Mouse (Mus musculus) MEL (cell line): ENCODE results near the gene Kcng3. TPM values are rescaled to one million over a fixed set of nuclear protein-coding genes. Genes with fewer than 3 reads are reported as not detected.

Experiments
- DNase-seq: peaks from one replicate; pipeline ENCODE4 v3.0.0; 2011; ENCODE audit warnings: low read depth, low spot score
- H3K27ac ChIP-seq: 2 replicates; pipeline ENCODE4 v1.5.1; 2012; ENCODE audit warnings: low read depth, mild to moderate bottlenecking, control low read depth, low read length, moderate library complexity; ENCODE audit not compliant: control insufficient read depth
- H3K27me3 ChIP-seq, 2 experiments: fragments of 150-350 bp in 1 of 2; sonication (generic) in 1 of 2; 2 replicates each; pipeline ENCODE4 v1.6.1; 2012; ENCODE audit warnings: low read length in 2 of 2, mild to moderate bottlenecking in 2 of 2, improper control_type of control experiment in 1 of 2, moderate library complexity in 1 of 2; ENCODE audit not compliant: insufficient read depth in 2 of 2, control insufficient read depth in 1 of 2
- H3K36me3 ChIP-seq, 2 experiments: 2 replicates each; pipeline ENCODE4 v1.6.1; 2012 to 2014; ENCODE audit warnings: low read length in 2 of 2, improper control_type of control experiment in 1 of 2, inconsistent platforms in 1 of 2, mild to moderate bottlenecking in 1 of 2; ENCODE audit not compliant: insufficient read depth in 2 of 2, control insufficient read depth in 1 of 2
- H3K4me1 ChIP-seq, 2 experiments: fragments of 150-350 bp in 1 of 2; sonication (generic) in 1 of 2; 2 replicates each; pipeline ENCODE4 v1.6.1; 2012; ENCODE audit warnings: low read length in 2 of 2, improper control_type of control experiment in 1 of 2, mild to moderate bottlenecking in 1 of 2; ENCODE audit not compliant: insufficient read depth in 2 of 2, control insufficient read depth in 1 of 2
- H3K4me3 ChIP-seq, 2 experiments: fragments of 150-350 bp in 1 of 2; sonication (generic) in 1 of 2; 2 replicates each; pipeline ENCODE4 v1.5.1; 2012; ENCODE audit warnings: low read depth in 2 of 2, low read length in 2 of 2, mild to moderate bottlenecking in 2 of 2, moderate library complexity in 2 of 2, control low read depth in 1 of 2, improper control_type of control experiment in 1 of 2; ENCODE audit not compliant: control insufficient read depth in 1 of 2, insufficient read depth in 1 of 2
- H3K79me2 ChIP-seq: 2 replicates; pipeline ENCODE4 v1.6.1; 2012; ENCODE audit warnings: mild to moderate bottlenecking, low read length, moderate library complexity; ENCODE audit not compliant: control insufficient read depth, poor library complexity, insufficient read depth
- H3K9ac ChIP-seq: 2 replicates; pipeline ENCODE4 v1.6.1; 2012; ENCODE audit warnings: low read depth, mild to moderate bottlenecking, control low read depth, low read length, moderate library complexity; ENCODE audit not compliant: control insufficient read depth, poor library complexity, severe bottlenecking
- H3K9me3 ChIP-seq: fragments of 150-350 bp; sonication (generic); replicated peaks from 2 replicates; pipeline ENCODE4 v1.6.1; 2012; ENCODE audit warnings: mild to moderate bottlenecking, low read length, improper control_type of control experiment, moderate library complexity; ENCODE audit not compliant: insufficient read depth
- BHLHE40 ChIP-seq: IDR thresholded peaks from 2 replicates; pipeline ENCODE4 v1.6.1; 2012; ENCODE audit warnings: low read depth, mild to moderate bottlenecking, inconsistent platforms, low read length, improper control_type of control experiment, borderline replicate concordance
- CHD1 ChIP-seq: IDR thresholded peaks from 2 replicates; pipeline ENCODE4 v1.6.1; 2012; ENCODE audit warnings: low read depth, mild to moderate bottlenecking, inconsistent platforms, low read length, improper control_type of control experiment
- ELF1 ChIP-seq: IDR thresholded peaks from 2 replicates; pipeline ENCODE4 v1.6.1; 2014; ENCODE audit warnings: low read depth, mild to moderate bottlenecking, inconsistent platforms, low read length, improper control_type of control experiment, moderate library complexity
- HCFC1 ChIP-seq: IDR thresholded peaks from 2 replicates; pipeline ENCODE4 v1.6.1; 2012; ENCODE audit warnings: low read depth, mild to moderate bottlenecking, inconsistent platforms, low read length, improper control_type of control experiment, moderate library complexity
- JUND ChIP-seq: IDR thresholded peaks from 2 replicates; pipeline ENCODE4 v1.6.1; 2011; ENCODE audit warnings: low read depth, mild to moderate bottlenecking, improper control_type of control experiment, low read length
- KAT2A ChIP-seq: conservative IDR thresholded peaks from 2 replicates; pipeline ENCODE4 v1.6.1; 2012; ENCODE audit warnings: low read depth, low read length, improper control_type of control experiment, inconsistent platforms
- MAFK ChIP-seq: IDR thresholded peaks from 2 replicates; pipeline ENCODE4 v1.6.1; 2011; ENCODE audit warnings: low read depth, mild to moderate bottlenecking, low read length, improper control_type of control experiment, borderline replicate concordance
- MAX ChIP-seq: IDR thresholded peaks from 2 replicates; pipeline ENCODE4 v1.6.1; 2011; ENCODE audit warnings: low read length, improper control_type of control experiment
- MAZ ChIP-seq: IDR thresholded peaks from 2 replicates; pipeline ENCODE4 v1.6.1; 2012; ENCODE audit warnings: low read depth, mild to moderate bottlenecking, inconsistent platforms, low read length, improper control_type of control experiment
- MYB ChIP-seq: IDR thresholded peaks from 2 replicates; pipeline ENCODE4 v1.6.1; 2011; ENCODE audit warnings: mild to moderate bottlenecking, low read depth, low read length, improper control_type of control experiment
- NELFE ChIP-seq: IDR thresholded peaks from 2 replicates; pipeline ENCODE4 v1.6.1; 2011; ENCODE audit warnings: low read depth, low read length, improper control_type of control experiment
- NRF1 ChIP-seq: IDR thresholded peaks from 2 replicates; pipeline ENCODE4 v1.6.1; 2014; ENCODE audit warnings: low read depth, mild to moderate bottlenecking, inconsistent platforms, low read length, improper control_type of control experiment, moderate library complexity; ENCODE audit not compliant: poor library complexity, insufficient read depth, severe bottlenecking
- POLR2A ChIP-seq, 2 experiments: IDR thresholded peaks; 2 replicates each; pipeline ENCODE4 v1.6.1; 2011 to 2012; ENCODE audit warnings: low read length in 2 of 2, mild to moderate bottlenecking in 2 of 2, control low read depth in 1 of 2, improper control_type of control experiment in 1 of 2, low read depth in 1 of 2, moderate library complexity in 1 of 2; ENCODE audit not compliant: control insufficient read depth in 1 of 2, insufficient read depth in 1 of 2, poor library complexity in 1 of 2
- POLR2AphosphoS5 ChIP-seq: IDR thresholded peaks from 2 replicates; pipeline ENCODE4 v1.6.1; 2012; ENCODE audit warnings: low read depth, borderline replicate concordance, mild to moderate bottlenecking, inconsistent platforms, low read length, moderate library complexity, mixed read lengths
- RCOR1 ChIP-seq: IDR thresholded peaks from 2 replicates; pipeline ENCODE4 v1.6.1; 2012; ENCODE audit warnings: low read depth, mild to moderate bottlenecking, inconsistent platforms, low read length, improper control_type of control experiment
- SIN3A ChIP-seq: IDR thresholded peaks from 2 replicates; pipeline ENCODE4 v1.6.1; 2012; ENCODE audit warnings: low read length, improper control_type of control experiment, inconsistent platforms
- SMC3 ChIP-seq: IDR thresholded peaks from 2 replicates; pipeline ENCODE4 v1.6.1; 2011; ENCODE audit warnings: low read depth, low read length, improper control_type of control experiment
- TAL1 ChIP-seq: IDR thresholded peaks from 2 replicates; pipeline ENCODE4 v1.6.1; 2012; ENCODE audit warnings: mild to moderate bottlenecking, inconsistent platforms, low read length, moderate library complexity, mixed read lengths
- TBP ChIP-seq: IDR thresholded peaks from 2 replicates; pipeline ENCODE4 v1.8.0; 2011; ENCODE audit warnings: low read depth, low read length, improper control_type of control experiment
- ZKSCAN1 ChIP-seq: IDR thresholded peaks from 2 replicates; pipeline ENCODE4 v1.6.1; 2012; ENCODE audit warnings: low read depth, mild to moderate bottlenecking, inconsistent platforms, low read length, improper control_type of control experiment, moderate library complexity
- ZMIZ1 ChIP-seq: IDR thresholded peaks from 2 replicates; pipeline ENCODE4 v1.6.1; 2012; ENCODE audit warnings: low read depth, mild to moderate bottlenecking, inconsistent platforms, low read length, improper control_type of control experiment, moderate library complexity
- polyA plus RNA-seq, 2 experiments: library from polyadenylated mRNA; stranded (reverse) in 1 of 2; unstranded in 1 of 2; fragments of >175 nt in 1 of 2; fragments of >200 nt in 1 of 2; gene quantifications; 2 replicates each; pipeline versions ENCODE4 v1.2.1 to v1.2.4; 2012; ENCODE audit warnings: low replicate concordance in 2 of 2, low read depth in 1 of 2; ENCODE audit not compliant: insufficient read length in 2 of 2, insufficient read depth in 1 of 2, missing spikeins in 1 of 2
- total RNA-seq: library from RNA; depleted of rRNA; stranded (reverse); fragments of 300-350 nt; gene quantifications from 2 replicates; pipeline ENCODE4 v1.2.3, GENCODE M21; 2012

The Kcng3 gene
- total and polyA plus RNA-seq, 3 experiments: not detected

GRCm38 (mm10) chr17:83572366-83572765 lies 59.3 kb downstream of the Kcng3 start:
- H3K4me1 ChIP-seq: no peaks in the 10 kb centered on the region
- no peaks in the 10 kb centered on the region; a peak in 1 of 4 replicates for H3K27me3 ChIP-seq
- H3K36me3 ChIP-seq: no peaks in the 10 kb centered on the region
- no peaks in the 10 kb centered on the region for H3K9me3 ChIP-seq
- H3K79me2 ChIP-seq: no peaks in the 10 kb centered on the region
- no peak overlapping the region for H3K9ac ChIP-seq
- DNase-seq: no peak
- TF ChIP-seq SIN3A (no peak), NELFE (no peak), MAX (no peak), ZKSCAN1 (no peak), MYB (no peak), ZMIZ1 (no peak), JUND (no peak), TBP (no peak), ELF1 (no peak), POLR2AphosphoS5 (no peak), KAT2A (no peak), HCFC1 (no peak)
- TF ChIP-seq, all 39 proteins: peak for 0
- H3K27ac ChIP-seq: no peak overlapping the region
- no peak overlapping the region for H3K4me3 ChIP-seq

DNA sequence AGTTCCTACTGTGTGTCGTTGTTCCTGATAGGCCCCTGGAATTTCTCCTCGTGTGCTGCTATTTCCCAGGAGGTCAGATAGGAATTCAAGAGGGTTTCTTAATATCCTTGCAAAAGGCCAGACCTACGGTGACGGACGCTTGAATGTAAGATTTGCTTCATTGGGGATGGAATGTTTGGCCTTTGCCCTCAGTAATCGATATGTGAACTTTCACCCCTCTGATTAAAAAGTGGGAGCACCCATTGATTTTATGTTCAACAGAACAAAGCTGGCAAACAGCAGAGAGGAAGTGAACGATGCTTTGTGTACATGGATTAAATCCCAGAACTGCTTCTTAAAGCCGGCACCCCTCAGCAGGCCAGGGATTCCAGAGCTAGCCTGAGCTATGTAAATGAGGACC lies 64.3 kb downstream of the Kcng3 start:
- Histone ChIP-seq H3K27ac (no peak overlapping the region), H3K9ac (no peak overlapping the region), H3K9me3 (no peaks in the 10 kb centered on the region), H3K27me3 (no peaks in the 10 kb centered on the region), H3K79me2 (no peaks in the 10 kb centered on the region), H3K4me3 (no peak overlapping the region), H3K36me3 (peaks cover 0 to 8% of the 10 kb centered on the region in 2 experiments; a peak in 2 of 4 replicates), H3K4me1 (peaks cover 0 to 10% of the 10 kb centered on the region in 2 experiments; a peak in 2 of 4 replicates)
- DNase-seq: no peak
- no peak for TF ChIP-seq TBP
- no peak for TF ChIP-seq MAX
- TF ChIP-seq RCOR1: no peak
- no peak for TF ChIP-seq TAL1
- no peak for TF ChIP-seq JUND
- no peak for TF ChIP-seq HCFC1
- TF ChIP-seq POLR2A (IDR thresholded peaks at IDR 0.05; ENCODE audit: control insufficient read depth in 1 of 2, insufficient read depth in 1 of 2, low read depth in 1 of 2, low read length in 2 of 2, poor library complexity in 1 of 2): no peak
- no peak for TF ChIP-seq MAFK
- TF ChIP-seq POLR2AphosphoS5: no peak
- TF ChIP-seq BHLHE40: no peak
- no peak for TF ChIP-seq SMC3
- TF ChIP-seq CHD1: no peak
- TF ChIP-seq MAZ: no peak
- no peak for TF ChIP-seq NRF1
